Mouse (Mus musculus): Measurements from ENCODE around the gene Lef1. TPM values are rescaled to one million over a fixed set of nuclear protein-coding genes. Genes with fewer than 3 reads are reported as not detected.

The Lef1 gene
- total RNA-seq, 4 experiments from 2014 or later: 0.07 to 0.16 TPM; not detected in 2

DNA sequence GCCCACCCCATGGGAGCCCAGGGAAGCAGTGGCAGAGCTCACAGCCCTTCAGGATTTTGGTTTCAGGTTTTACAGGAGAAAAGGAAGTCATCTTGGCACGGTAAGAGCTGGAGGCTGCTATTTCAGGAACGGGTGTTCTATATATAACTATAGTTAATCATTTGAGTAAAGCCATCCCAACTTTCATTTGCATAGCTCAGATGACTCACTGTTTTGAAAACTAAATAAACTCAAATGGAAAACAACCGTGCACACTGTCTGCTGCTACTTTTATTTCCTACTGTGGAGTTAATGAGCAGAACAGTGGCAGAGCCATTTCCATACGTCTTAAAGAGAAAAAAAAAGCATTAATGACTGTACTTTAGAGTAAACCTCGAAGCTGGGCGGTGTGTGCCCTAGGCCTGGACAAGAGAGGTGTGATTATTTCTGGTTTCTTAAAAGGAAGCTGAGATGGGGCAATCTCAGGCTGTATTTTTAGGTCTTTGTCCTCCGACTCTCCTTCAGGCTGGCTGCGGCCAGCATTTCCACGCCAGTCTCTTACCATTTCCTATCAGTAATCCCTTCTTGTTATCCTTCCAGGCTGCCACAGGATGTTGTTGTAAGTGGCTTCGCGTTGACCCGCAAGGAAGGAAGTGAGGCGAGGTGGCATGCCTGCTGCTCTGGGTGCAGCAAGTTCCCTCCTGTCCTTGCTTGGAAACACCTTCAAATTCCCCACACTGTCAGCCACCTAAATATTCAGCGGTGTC lies 29.2 kb downstream of the Lef1 start:
- no peak for DNase-seq (ENCODE audit: low spot score in 2 of 2)

DNA sequence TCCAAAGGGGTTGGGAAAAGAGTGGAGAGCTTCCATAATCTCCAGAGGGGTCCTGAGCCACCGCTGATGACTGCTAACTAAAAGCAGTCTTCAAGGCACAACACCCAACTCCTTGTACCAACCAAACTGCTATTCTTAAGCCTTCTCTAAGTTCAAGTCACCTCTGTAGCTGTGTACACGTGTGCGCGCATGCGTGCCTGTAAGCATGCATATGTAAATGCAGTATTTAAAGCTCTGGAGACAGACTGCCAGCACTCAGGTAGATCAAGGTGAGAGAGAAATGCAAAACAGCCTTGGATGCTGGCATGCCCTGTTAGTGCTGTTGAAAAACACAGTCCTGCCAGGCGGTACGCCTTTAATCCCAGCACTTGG lies 29.8 kb downstream of the Lef1 start:
- no peak for DNase-seq (ENCODE audit: low spot score in 2 of 2)

DNA sequence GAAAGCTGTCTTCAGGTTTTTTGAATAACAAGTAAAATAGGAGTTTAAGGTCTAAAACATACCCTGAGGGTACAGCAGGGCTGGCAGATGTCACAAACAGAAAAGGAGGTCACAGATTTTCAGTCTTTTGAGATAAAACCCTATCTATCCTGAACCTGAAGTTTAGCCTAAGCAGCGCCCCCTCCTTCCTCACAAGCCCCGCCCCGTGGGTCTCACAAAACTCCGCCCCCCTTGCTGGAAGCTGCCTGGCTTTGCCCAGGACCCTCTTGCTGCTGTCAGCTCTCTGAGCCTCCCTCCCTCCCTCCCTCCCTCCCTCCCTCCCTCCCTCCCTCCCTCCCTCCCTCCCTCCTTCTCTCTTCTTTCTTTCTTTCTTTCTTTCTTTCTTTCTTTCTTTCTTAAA lies 31.3 kb downstream of the Lef1 start:
- no peak for DNase-seq (ENCODE audit: low spot score in 2 of 2)

DNA sequence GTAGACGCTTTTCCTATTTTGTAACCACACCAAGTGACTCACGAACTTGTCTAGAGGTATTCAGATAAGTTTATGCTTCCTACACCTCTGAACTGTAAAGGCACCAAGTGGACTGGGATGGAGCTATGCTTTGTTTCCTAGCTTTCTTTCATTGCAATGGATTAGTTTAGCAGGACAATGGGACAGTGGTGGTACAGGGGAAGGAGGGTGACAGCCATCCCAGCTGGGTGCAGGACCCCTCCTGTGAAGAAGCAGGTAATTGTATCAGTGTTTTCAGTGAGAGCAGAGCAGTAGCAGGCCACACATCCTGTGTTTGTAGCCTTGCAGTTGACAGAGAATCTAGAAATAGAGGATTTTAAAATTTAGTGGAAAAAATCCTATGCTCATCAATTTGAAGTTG lies 34.0 kb downstream of the Lef1 start:
- DNase-seq (ENCODE audit: low spot score in 2 of 2): no peak

DNA sequence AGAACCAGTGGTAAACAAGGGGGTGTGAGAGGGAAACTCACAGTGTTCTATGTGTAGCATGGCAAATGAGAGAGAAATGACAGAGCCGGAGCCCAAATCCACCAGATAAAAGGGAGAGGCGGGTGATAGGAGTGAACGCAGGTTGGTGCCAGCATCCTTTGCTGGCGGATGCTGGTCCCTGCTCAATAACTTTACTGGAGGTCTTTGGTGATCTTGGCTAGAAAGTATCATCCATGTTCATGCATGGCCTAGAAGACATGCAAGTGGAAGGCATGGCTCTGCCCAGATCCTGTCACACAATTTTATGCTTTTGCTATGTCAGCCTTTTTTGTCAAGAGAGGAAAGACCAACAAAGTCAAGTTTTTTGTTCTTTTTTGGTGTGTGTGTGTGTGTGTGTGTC lies 42.6 kb downstream of the Lef1 start:
- no peak for DNase-seq (ENCODE audit: low spot score in 2 of 2)

DNA sequence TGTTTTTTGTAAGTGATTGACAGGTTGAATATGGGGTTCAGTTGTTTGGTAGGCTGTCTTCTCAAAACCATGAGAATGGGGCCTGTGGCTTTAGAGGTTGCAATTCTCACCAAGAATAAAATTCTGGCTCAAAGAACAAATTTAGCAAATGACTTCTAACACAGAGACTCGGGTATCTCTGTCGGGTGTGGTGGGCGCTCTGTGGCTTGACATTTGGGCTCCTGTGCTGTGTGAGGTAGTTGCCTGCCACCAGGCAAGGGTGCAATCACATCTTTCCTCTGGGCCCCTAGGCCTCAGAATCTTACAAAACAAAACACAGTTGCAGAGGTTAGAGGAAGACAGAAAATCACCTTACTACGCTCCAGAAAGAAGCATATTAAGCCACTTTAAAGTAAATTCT lies 43.6 kb downstream of the Lef1 start:
- DNase-seq (ENCODE audit: low spot score in 2 of 2): no peak

DNA sequence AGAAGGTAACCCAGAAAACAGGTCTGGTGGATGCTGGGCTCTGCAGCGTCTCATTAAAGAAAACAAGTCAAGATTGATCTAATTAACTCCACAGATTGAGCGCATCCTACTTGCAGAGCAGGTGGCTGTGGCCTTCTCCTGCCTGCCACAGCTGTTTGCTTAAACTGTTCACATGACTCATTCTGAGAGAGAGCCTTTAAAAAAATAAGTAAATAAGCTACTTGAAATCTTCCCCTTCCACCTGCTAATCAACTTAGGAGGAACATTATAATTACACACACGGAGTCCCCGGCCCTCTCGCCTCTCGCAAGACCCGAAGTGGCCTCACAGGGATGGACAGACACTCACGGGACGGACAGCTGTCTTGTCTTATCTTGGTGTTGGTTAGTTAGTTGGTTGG lies 44.3 kb downstream of the Lef1 start:
- no peak for DNase-seq (ENCODE audit: low spot score in 2 of 2)

DNA sequence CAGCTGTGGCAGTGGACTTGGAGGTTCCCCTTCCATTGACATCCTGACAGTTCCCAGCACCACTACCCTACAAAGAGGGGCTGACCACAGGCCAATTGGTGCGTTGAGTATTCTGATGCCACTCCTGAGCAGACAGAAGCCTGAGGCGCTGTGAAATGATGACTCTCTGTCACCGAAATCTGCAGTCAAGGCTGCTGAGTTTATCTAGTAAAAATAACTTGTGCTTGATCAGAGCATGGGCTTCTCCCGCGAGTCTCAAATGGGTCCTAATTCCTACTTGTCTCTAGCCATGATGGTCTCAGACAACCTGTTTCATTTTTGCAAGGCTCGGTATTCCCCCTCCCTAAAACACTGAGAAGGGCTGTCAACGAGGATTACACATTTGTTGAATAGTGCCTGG lies 44.8 kb downstream of the Lef1 start:
- DNase-seq (ENCODE audit: low spot score in 2 of 2): no peak

DNA sequence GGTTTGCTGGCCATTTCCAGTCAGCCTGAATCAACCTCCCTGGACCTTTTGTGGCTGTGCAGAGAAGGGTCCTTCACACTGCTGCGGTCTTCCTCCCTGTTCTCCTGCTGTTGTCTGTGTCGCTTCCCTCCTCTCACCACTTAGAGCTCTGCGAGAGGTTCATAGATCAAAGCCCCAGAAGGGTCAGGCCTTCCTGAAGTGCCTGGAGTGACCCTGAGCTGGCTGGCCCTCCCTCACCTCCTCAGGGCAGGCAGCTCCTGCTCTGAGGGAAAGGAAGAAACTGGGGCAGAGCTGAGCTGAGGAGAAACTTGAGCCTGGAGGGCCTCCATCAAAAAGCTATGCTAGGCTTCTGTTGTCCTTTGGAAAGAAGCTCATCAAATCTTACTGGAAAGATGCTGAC lies 45.4 kb downstream of the Lef1 start:
- no peak for DNase-seq (ENCODE audit: low spot score in 2 of 2)

DNA sequence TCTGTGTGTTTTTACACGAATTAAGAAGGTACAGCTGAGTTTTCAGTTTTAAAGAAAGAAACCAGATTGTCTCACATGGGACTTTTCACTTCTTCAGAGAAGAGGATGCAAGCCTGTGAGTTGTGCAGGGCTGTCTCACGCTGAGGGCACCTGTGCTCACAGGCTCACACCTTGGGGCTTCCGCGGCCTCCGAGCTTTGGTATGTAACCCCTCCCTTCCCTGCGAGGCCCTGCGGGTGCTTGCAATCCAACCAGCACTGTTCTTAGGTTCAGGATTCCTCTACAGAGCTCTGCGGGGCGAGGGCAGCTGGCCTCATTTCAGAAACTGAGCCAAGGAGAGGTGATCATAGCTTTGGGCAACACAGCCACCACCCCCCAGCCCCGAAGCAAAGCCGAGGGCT lies 46.1 kb downstream of the Lef1 start:
- DNase-seq (ENCODE audit: low spot score in 2 of 2): no peak

DNA sequence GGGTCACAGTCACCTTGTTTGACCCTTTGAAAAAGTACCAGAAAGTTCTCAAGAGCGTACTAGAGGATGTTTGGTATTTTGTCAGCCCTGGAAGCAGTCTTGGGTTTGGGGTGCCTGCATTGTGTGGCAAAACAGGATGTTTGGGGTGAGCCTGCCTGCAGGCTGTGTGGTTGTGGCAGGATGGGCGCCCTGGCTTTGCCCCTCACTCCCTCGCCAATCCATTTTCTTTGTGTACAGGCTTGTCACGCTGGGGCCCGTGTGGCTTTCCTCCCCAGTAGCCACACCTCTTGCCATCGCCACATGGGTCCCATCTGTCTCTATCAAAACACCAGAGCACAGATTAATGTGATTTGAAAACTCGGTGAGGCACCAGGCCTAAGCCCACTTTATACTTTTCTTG lies 47.2 kb downstream of the Lef1 start:
- DNase-seq (ENCODE audit: low spot score in 2 of 2): no peak

DNA sequence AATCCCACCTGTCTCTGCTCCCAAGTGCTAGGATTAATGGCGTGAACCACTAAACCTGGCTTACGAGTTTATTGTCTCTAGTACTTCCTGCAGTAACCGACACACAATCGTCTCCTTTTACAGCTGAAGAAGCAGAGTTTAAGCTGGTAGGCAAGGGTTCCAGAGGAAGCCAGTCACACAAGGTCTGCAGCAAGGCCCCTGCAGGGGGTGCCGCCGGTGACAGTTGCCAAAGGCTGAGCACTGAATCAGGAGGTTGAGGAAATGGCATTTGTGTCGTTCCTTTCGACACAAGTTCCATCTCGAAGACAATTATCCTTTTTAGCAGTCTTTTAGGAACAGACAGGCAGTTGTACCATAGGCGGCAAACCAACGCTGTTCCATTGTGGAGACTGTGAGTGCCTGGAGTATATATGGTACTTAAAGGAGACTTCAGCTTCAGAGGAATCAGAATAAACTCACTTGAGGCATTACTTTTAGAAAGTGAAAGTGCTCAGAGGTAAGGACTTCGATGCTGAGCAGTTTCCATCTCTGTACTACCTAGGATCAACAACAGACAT lies 49.0 kb downstream of the Lef1 start:
- no peak for DNase-seq (ENCODE audit: low spot score in 2 of 2)

DNA sequence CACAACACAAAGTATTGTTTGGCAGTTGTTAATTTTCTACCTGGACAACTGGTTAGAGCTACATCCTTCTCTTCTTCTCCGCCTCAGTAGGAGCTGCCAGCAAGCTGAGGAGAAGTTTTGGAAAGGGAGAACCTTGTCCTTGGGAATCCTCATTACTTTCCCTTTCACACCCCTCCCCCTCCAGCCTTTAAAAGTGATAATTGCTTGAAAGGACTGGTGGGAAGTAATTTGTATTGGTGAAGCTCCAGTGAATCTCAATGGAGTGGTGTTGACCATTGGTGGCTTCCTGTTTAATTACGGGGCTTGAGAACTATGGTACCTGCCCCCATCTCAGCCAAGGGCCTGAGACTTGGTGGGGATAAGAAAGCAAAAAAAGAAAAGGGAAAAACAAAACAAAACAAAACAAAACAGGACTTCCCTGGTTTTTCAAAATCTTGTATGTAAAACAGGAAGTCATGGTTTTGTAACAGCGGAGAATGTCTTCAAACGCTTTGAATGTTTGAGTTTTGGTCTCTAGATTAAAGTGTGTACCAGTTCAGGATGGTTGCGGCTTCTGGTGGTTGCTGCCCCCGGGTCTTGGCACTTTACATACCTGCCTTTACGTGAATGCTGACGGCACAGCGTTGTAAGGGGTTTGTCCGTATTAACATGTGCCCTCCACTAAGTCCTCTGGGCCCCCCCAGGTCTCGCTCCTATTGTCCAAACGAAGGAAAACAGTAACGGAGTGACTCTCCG lies 49.8 kb downstream of the Lef1 start:
- DNase-seq (ENCODE audit: low spot score in 2 of 2): no peak

DNA sequence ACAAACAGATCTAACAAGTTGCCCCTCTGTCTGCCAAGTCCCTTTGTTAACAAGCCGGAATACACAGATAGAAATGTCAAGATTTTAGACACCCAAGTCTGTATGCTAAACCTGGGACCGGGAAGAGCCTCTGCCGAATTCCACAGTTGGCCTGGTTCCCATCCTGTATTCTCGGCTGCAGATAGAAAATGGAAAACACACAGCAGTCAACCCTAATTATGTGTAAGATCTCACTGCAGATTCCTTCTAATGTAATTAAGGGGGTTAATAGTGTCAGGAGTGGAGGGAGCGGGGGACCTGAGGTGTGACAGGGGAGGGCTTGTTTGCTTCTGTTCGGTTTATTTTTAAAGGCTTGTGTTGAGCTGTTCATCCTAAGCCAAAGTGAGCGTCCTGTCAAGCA lies 50.6 kb downstream of the Lef1 start:
- DNase-seq (ENCODE audit: low spot score in 2 of 2): no peak

DNA sequence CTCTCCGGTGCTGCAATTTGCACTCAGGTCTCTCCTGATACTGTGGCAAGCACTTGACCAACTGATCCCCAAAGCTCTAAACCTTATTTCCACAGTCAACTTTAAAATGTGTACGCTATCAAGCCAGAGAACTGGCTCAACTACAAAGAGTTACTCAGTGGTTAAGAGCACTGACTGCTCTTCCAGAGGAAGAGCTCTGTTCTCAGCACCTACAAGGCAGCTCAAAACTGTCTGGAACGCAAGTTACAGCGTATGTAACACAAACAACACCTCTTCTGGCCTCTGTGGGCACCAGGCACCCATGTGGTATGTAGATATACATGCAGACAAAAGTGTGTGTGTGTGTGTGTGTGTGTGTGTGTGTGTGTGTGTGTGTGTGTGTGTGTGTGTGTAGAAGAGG lies 57.5 kb downstream of the Lef1 start:
- DNase-seq (ENCODE audit: low spot score in 2 of 2): no peak

DNA sequence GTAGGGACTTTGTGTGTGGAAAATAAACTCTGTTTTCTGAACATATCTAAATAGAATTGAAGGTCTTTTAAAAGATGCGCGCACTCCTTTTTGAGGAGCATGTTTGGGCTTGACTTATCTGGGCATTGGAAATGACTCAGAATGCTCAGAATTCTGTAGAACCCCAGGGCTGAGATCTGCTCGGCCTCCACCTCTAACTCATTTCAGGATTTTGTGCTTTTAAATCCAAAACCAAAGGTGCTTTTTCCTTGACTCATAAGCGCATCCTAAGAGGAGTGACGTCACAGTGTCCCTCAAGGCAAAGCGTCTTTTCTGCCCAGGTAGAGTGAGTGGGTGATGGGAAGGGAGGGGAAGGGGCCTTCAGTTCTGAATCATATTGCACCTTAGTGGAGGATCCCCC lies 58.9 kb downstream of the Lef1 start:
- no peak for DNase-seq (ENCODE audit: low spot score in 2 of 2)

DNA sequence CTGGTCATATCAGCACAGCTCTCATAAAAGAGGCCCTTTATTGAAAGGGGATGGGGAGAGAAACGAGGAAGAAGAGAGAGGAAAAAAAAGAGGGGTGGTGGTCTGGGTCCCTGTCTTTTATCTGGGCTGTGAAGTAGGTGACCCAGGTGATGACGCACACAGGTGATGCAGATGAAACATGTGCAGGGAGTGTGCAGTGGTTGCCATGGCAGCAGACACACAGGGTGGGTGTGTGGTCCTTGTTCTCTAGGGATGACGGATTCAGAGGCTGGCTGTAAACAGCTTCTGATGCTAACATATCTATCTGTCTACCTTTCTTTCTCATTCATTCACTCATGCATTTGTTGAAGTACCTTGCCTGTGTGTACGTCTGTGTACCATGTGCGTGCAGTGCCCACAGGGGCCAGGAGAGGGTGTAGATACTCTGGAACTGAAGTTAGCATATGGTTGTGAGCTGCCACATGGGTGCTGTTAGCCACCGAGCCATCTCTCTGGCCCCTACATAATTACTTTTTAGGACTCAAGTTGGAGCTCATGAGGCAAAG lies 59.9 kb downstream of the Lef1 start:
- DNase-seq (ENCODE audit: low spot score in 2 of 2): no peak

DNA sequence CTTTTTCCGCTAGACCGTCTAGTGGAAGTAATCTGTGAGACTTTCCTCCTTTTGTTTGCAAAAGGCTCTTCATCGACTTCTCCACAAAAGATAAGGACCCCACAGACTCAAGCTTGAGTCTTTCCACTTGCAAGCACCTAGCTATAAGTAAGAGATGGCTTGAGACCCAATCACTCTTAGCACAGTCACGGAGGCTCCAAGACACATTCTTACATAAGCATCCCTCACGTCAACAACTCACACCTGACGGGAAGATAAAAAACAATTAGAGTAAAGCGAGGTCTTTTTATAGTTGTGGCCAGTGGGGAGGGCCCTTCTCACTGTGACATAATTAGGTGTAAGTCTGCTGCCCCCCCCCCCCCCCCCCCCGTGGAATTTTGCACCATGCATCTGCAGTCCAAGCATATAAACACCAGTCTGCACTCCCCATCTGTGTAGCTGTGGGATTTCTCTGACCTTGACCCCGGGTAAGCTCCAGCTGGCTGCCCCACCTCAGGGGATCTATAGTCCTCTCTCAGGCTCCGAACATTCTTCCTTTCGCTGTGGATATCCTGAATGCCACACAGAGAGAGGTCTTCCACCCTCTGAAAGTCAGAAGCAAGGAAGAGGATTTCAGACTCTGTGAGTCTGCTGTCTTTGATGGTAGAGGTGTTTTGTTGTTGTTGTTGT lies 61.2 kb downstream of the Lef1 start:
- DNase-seq (ENCODE audit: low spot score in 2 of 2): no peak

DNA sequence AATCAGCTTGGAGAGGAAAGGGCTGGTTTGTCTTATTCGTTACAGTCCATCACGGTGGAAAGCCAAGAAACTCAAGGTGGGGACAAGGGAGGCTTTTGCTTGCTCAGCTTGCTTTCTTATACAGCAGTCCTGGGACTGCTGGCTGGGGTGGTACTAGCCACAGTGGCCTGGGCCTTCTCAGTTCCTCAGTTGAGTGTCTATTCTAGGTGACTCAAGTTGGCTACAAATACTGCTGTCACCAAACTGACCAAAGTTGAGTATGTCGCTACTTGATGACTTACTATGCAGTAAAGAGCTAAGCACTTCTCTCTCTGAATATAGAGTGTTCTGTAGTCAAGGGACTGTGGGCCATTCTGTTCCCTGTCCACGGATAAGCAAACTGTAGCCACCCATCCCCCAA lies 62.0 kb downstream of the Lef1 start:
- DNase-seq (ENCODE audit: low spot score in 2 of 2): no peak

DNA sequence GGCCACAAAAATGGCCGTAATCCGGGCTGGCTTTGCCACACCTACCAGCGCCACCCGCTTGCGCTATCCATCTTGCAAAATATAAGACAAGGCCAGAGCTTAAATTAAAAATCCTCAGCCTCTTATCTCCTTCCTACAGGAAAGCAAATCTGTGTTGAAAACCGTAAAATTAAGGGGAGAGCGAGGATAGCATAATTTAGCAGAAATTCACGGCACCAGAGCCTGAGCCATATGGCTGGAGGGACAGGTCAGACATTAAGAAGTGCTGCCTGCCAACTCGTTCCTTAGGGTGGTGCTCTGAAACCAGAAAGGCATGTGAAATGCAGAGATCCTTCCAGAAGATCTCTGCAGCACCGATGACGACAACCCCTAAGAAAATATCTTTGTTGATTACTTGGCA lies 70.7 kb downstream of the Lef1 start:
- no peak for DNase-seq (ENCODE audit: low spot score in 2 of 2)

DNA sequence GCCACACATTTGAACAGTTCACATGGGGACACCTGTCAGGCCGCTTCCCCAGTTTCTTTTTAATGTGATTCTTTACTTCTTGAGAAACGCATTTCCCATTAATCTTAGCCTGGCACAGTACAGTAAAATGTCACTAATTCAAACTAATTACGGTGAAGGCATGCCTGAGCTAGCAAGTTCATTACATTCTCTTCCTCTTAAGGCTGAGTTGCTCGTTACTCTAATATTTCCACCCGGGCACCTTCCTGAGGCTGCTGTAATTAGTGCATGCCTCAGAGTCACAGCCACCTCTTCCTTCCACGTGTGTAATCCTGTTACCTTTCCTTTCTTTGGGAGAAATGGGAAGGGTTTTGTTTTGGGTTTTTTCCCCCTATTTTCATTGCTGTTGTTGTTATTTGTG lies 71.9 kb downstream of the Lef1 start:
- DNase-seq (ENCODE audit: low spot score in 2 of 2): no peak

DNA sequence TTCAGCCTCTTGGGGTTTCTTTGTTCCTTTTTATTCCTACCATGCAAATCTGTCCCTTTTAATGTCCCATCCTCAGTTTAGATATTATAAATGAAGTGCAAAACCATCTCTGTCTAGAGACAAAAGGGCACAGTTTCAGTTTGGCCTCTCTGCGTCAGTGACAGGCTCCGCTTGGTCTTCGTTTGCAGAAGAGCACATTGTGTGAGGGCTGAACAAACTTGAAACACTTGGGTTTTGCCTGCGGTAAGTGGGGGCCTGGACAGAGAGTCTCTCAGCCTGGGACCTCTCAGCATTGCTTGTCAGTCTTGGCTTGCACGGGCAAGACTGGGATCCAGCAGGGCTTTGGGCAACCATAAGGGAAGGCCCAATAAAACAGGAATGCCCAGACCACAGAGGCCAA lies 75.9 kb downstream of the Lef1 start:
- DNase-seq (ENCODE audit: low spot score in 2 of 2): no peak

Measured in gastrocnemius, adult 8-10 months (tissue).